Mouse (Mus musculus) liver, postnatal 0 days (tissue): ENCODE results near the gene Rhd. TPM values are rescaled to one million over a fixed set of nuclear protein-coding genes. Genes with fewer than 3 reads are reported as not detected.

Experiments used
- ATAC-seq: fragments of 200-750 bp; cut with Nextera tagmentation; 2 replicates; pipeline ENCODE4 v1.8.0; 2017; ENCODE audit warnings: mild to moderate bottlenecking, moderate library complexity
- DNase-seq: peaks from one replicate; pipeline ENCODE4 v3.0.0-alpha.2; 2016
- H3K27ac ChIP-seq: fragments of 300-500 bp; sonication (generic); 2 replicates; pipeline ENCODE4 v1.5.1; 2014; ENCODE audit warnings: antibody characterized with exemption, moderate library complexity, mild to moderate bottlenecking, low read depth
- H3K27me3 ChIP-seq: fragments of 300-500 bp; sonication (generic); 2 replicates; pipeline ENCODE4 v1.6.1; 2014; ENCODE audit warnings: low read length, control low read depth, mixed read lengths; ENCODE audit not compliant: insufficient read depth
- H3K36me3 ChIP-seq: fragments of 300-500 bp; sonication (generic); replicated peaks from 2 replicates; pipeline ENCODE4 v1.6.1; 2014; ENCODE audit warnings: mild to moderate bottlenecking, control low read depth, low read length, moderate library complexity, mixed read lengths; ENCODE audit not compliant: insufficient read depth
- H3K4me1 ChIP-seq: fragments of 300-500 bp; sonication (generic); 2 replicates; pipeline ENCODE4 v1.6.1; 2014; ENCODE audit warnings: antibody characterized with exemption, mild to moderate bottlenecking, control low read depth; ENCODE audit not compliant: insufficient read depth
- H3K4me2 ChIP-seq: fragments of 300-500 bp; sonication (generic); 2 replicates; pipeline ENCODE4 v1.6.1; 2014; ENCODE audit warnings: low read depth, mild to moderate bottlenecking, low read length, moderate library complexity, mixed read lengths
- H3K4me3 ChIP-seq: fragments of 300-500 bp; sonication (generic); 2 replicates; pipeline ENCODE4 v1.5.1; 2014; ENCODE audit warnings: low read depth, low read length
- H3K9ac ChIP-seq: fragments of 300-500 bp; sonication (generic); replicated peaks from 2 replicates; pipeline ENCODE4 v1.6.1; 2014; ENCODE audit warnings: mild to moderate bottlenecking, moderate library complexity
- H3K9me3 ChIP-seq: fragments of 300-500 bp; sonication (generic); 2 replicates; pipeline ENCODE4 v1.6.1; 2016; ENCODE audit warnings: mild to moderate bottlenecking, control low read depth, low read length, mixed read lengths
- CTCF ChIP-seq: sonication (generic); IDR thresholded peaks from 2 replicates; pipeline ENCODE4 v1.5.1; 2016; ENCODE audit warnings: antibody characterized with exemption, low read depth
- EP300 ChIP-seq: IDR thresholded peaks from 2 replicates; pipeline ENCODE4 v1.6.1; 2016; ENCODE audit warnings: antibody characterized with exemption, low read depth, mild to moderate bottlenecking
- WGBS: fragments of 180-500 bp; shearing (Covaris S2); extraction: QIAGEN DNeasy Blood & Tissue Kit; methylation state at CpG from one replicate; pipeline ENCODE4 v1.1.7; 2014; ENCODE audit not compliant: insufficient replicate concordance; 5-methylcytosine and 5-hydroxymethylcytosine counted together
- polyA plus RNA-seq: library from polyadenylated mRNA; unstranded; fragments of >200 nt; fragmentation: Nextera tagmentation; extraction: Ambion mirVana; gene quantifications from 2 replicates; pipeline ENCODE4 v1.2.1, GENCODE M21; 2015

Gene Rhd
- polyA plus RNA-seq, 1 experiment from 2014 or later = 214 TPM

DNA sequence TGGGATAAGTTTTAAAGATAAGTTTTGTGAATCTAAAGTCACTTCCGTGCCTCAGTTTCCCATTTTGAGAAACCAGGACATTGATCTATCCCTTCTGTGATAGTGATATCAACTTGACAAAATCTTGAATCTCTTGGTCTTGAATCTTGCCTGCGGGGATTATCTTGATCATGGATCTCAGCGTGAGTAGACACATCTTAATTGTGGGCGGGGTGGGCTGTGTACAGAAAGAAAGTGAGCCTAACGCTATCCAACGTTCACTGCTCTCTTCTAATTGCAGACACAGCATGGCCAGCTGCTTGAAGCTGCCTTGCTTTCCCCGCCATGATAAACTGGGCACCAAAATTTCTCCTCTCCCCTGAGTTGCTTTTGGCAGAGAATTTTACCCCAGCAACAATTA, 1.3 kb upstream of the Rhd start:
- Histone ChIP-seq H3K27ac (peak overlapping the region; percentile 26; the same call in 1 of the 2 replicates), H3K36me3 (peaks cover 4% of the 10 kb centered on the region; the same call in 1 of the 2 replicates), H3K4me2 (peak overlapping the region; percentile 76), H3K9ac (peak overlapping the region; percentile 53; the same call in 1 of the 2 replicates), H3K4me3 (peak overlapping the region; percentile 61), H3K27me3 (no peaks in the 10 kb centered on the region; the same call in 1 of the 2 replicates), H3K4me1 (peaks cover 9% of the 10 kb centered on the region), H3K9me3 (no peaks in the 10 kb centered on the region)
- 76% methylated on average over 7 of the region's 7 CpGs for WGBS
- ATAC-seq = no peak
- peak; percentile 14 for DNase-seq
- TF ChIP-seq CTCF (no peak), EP300 (peak; percentile 19; the same call in 1 of the 2 replicates)

- H3K9ac ChIP-seq = peak overlapping the region; percentile 88
- TF ChIP-seq EP300 (peak; percentile 47; the same call in 1 of the 2 replicates), CTCF (no peak)
- H3K36me3 ChIP-seq = peaks cover 4% of the 10 kb centered on the region; the same call in 1 of the 2 replicates
- peak overlapping the region; percentile 61 for H3K4me3 ChIP-seq
- peaks cover 4% of the 10 kb centered on the region for H3K27me3 ChIP-seq
- H3K9me3 ChIP-seq = no peaks in the 10 kb centered on the region
- peak overlapping the region; percentile 76 for H3K4me2 ChIP-seq
- ATAC-seq (peak; percentile 66), DNase-seq (peak; percentile 77)
- H3K4me1 ChIP-seq = peaks cover 18% of the 10 kb centered on the region
- peak overlapping the region; percentile 92 for H3K27ac ChIP-seq
- 46% methylated on average over 6 of the region's 6 CpGs for WGBS
Measured at GRCm38 (mm10) chr4:134865340-134865739, 1.0 kb downstream of the Rhd start.

- H3K4me1 ChIP-seq = peaks cover 20% of the 10 kb centered on the region
- DNase-seq = peak; percentile 11
- H3K4me2 ChIP-seq = peak overlapping the region; percentile 76
- peak overlapping the region; percentile 88 for H3K9ac ChIP-seq
- no peaks in the 10 kb centered on the region for H3K9me3 ChIP-seq
- peaks cover 8% of the 10 kb centered on the region; the same call in 1 of the 2 replicates for H3K36me3 ChIP-seq
- H3K27me3 ChIP-seq = peaks cover 4% of the 10 kb centered on the region
- no peak for ATAC-seq
- peak overlapping the region; percentile 92 for H3K27ac ChIP-seq
- TF ChIP-seq CTCF (no peak), EP300 (no peak)
- 48% methylated on average over 5 of the region's 5 CpGs for WGBS
- peak overlapping the region; percentile 61 for H3K4me3 ChIP-seq
Measured at GRCm38 (mm10) chr4:134865789-134866188, 1.5 kb downstream of the Rhd start.

GRCm38 (mm10) chr4:134867213-134867612, 2.9 kb downstream of the Rhd start:
- no peak for ATAC-seq
- H3K4me2 ChIP-seq = peak overlapping the region; percentile 76
- WGBS = 86% methylated on average over 8 of the region's 8 CpGs
- peak overlapping the region; percentile 96 for H3K27ac ChIP-seq
- no peak for TF ChIP-seq EP300
- H3K9me3 ChIP-seq = no peaks in the 10 kb centered on the region
- H3K36me3 ChIP-seq = peaks cover 9% of the 10 kb centered on the region; the same call in 1 of the 2 replicates
- H3K4me1 ChIP-seq = peaks cover 24% of the 10 kb centered on the region
- peaks cover 4% of the 10 kb centered on the region for H3K27me3 ChIP-seq
- H3K4me3 ChIP-seq = peak overlapping the region; percentile 61
- H3K9ac ChIP-seq = 0 out of 2 replicates have a peak overlapping the region, but pooled peaks have one; percentile 26
- DNase-seq = peak; percentile 13

GRCm38 (mm10) chr4:134867661-134868060, 3.3 kb downstream of the Rhd start:
- peak overlapping the region; percentile 61; the same call in 1 of the 2 replicates for H3K9ac ChIP-seq

DNA sequence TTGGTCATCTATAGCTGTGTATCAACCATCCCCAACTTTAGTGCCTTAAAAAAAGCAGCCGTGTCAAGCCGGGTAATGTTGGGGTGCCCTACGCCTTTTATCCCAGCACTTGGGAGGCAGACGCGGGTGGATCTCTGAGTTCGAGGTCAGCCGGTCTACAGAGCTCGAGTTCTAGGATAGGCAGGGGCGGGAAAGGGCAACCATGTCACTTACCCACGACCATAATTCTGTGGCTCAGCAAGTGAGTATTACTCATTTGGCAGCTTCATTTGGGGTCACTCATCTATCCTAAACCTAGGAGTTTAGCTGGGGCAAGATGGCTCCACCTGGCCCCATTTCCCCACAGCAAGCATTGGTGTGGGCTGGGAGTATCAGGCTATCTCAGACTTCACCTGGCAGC, 3.7 kb downstream of the Rhd start:
- no peak for TF ChIP-seq EP300
- no peak for TF ChIP-seq CTCF
- ATAC-seq (no peak), DNase-seq (no peak)
- Histone ChIP-seq H3K9me3 (no peaks in the 10 kb centered on the region), H3K27me3 (peaks cover 4% of the 10 kb centered on the region), H3K9ac (peak overlapping the region; percentile 61), H3K4me1 (peaks cover 24% of the 10 kb centered on the region), H3K4me3 (peak overlapping the region; percentile 61), H3K27ac (peak overlapping the region; percentile 96), H3K4me2 (peak overlapping the region; percentile 76), H3K36me3 (peaks cover 9% of the 10 kb centered on the region; the same call in 1 of the 2 replicates)
- WGBS = 78% methylated on average over 10 of the region's 10 CpGs

More at GRCm38 (mm10) chr4:134867661-134868060, 3.3 kb downstream of the Rhd start:
- DNase-seq (peak; percentile 11), ATAC-seq (no peak)
- no peak for TF ChIP-seq CTCF
- TF ChIP-seq EP300 = no peak
- peaks cover 24% of the 10 kb centered on the region for H3K4me1 ChIP-seq
- peak overlapping the region; percentile 61 for H3K4me3 ChIP-seq
- peaks cover 9% of the 10 kb centered on the region; the same call in 1 of the 2 replicates for H3K36me3 ChIP-seq
- peak overlapping the region; percentile 76 for H3K4me2 ChIP-seq
- peak overlapping the region; percentile 96 for H3K27ac ChIP-seq
- no peaks in the 10 kb centered on the region for H3K9me3 ChIP-seq
- 68% methylated on average over 8 of the region's 8 CpGs for WGBS
- H3K27me3 ChIP-seq = peaks cover 4% of the 10 kb centered on the region
